Mouse (Mus musculus) adrenal gland, postnatal 14 days (tissue): ENCODE data around the gene Hes3. TPM values are rescaled to one million over a fixed set of nuclear protein-coding genes. Genes with fewer than 3 reads are reported as not detected.

Experiments used
- DNase-seq: peaks from one replicate; pipeline ENCODE4 v3.0.0; 2021; ENCODE audit warnings: mixed read lengths
- total RNA-seq: library from RNA; stranded (reverse); gene quantifications from 2 replicates; pipeline ENCODE4 v1.2.3, GENCODE M21; 2021

The Hes3 gene
- total RNA-seq, 1 experiment from 2014 or later = not detected

DNA sequence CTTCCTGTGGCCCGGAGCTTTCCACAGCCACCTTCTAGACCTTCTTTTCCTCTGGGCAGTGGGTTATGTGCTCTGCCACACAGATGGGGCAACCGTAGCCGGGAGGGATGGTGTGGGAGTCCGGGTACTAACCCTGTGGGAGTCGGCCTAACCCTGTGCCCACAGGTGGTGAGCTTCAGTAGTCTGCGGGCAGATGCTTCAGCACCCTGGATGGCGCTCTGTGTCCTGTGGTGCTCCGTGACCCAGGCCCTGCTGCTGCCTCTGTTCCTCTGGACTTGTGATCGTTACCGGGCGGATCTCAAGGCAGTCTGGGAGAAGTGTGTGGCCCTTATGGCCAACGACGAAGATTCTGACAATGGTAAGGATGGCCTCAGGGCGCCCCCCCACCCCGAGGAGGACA, 9.9 kb downstream of the Hes3 start:
- no peak for DNase-seq

DNA sequence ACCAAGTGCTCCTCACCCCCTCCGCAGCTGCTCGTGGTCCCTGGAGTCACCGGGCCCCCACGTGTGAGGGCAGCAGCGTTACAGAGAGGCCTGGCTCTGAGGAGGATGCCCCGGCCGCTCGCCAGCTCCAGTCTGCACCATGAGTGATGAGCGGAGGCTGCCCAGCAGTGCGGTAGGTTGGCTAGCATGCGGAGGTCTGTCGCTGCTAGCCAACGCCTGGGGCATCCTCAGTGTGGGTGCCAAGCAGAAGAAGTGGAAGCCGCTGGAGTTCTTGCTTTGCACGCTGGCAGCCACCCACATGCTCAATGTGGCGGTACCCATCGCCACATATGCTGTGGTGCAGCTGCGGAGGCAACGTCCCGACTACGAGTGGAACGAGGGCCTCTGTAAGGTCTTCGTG, 12.5 kb downstream of the Hes3 start:
- no peak for DNase-seq

DNA sequence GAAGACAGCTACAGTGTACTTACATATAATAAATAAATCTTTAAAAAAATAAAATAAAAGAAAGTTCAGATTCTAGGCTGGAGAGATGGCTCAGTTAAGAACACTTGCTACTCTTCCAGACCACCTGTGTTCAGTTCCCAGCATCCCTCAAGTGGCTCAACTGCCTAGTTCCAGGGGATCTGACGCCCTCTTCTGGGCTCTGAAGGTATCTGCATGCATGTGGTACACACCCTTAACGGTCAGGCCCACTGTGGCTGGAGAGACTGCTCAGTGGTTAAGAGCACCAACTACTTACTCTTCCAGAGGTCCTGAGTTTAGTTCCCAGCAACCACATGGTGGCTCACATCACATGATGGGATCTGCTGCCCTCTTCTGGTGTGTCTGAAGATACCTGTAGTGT, 13.5 kb downstream of the Hes3 start:
- DNase-seq = no peak

DNA sequence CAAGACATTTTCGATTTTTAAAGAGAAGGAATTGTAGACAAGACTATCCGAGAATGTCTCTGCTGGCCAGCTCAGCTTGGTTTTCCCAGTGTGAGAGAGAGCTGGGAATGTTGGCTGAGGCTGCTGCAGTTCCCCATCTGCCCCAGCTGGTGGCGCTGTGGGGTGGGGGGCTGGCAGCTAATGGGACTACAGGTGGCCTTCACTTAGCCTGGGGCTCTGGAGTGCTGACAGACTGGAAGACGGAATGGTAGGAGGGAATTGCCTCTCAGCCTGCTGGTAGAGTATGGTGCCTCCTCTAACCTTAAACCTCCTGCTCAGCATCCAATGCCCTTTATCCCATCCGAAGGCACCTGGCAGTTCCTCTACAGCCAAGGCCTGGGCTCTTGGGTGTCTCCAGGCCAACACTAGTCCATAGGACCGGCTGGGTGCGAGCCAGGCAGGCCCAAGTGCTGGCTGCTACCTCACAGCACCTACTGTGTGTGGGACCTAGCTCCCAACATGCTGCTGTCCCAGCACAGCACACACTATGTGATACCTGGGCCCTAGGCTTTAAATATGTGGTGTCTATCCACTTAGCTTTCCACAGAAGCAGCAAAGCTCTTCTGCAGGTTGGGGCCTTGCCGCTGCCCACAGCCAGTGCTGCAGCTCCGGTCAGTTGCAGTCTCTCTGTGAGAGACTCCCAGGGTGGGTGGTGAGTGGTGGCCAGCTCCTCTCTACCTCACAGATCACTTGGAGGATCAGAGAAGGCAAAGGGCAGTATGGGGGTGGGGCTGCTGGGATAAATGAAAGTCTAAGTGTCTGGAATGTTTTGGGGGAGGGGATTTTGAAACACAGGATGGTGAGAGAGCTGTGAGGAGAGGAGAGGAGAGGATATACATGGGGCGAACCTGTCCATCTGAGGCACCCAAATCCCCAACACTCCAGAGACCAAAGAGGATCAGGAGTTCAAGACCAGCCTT, 14.8 kb downstream of the Hes3 start:
- peak; percentile 75 for DNase-seq

DNA sequence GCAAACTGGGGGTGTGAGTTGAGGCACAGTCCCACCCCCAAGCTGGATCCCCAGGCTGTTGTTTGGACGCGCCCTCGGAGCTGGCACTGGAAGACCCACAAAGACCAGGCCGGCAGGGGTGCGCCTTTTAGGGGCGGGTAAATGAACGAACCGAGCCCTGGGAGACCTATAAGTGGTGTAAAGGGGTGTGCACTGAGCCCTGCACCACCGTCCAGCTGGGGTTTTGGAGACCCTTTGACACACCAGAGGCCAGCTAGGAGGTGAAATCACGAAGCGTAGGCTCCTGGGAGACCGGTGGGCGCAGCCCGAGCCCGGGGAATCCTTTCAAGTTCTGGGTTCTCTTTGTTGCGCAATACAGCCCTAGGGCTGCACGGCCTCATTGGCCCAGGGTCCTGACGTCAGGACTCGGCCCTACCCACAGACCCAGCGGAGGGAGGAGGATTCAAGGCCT, 16.8 kb downstream of the Hes3 start:
- no peak for DNase-seq

DNA sequence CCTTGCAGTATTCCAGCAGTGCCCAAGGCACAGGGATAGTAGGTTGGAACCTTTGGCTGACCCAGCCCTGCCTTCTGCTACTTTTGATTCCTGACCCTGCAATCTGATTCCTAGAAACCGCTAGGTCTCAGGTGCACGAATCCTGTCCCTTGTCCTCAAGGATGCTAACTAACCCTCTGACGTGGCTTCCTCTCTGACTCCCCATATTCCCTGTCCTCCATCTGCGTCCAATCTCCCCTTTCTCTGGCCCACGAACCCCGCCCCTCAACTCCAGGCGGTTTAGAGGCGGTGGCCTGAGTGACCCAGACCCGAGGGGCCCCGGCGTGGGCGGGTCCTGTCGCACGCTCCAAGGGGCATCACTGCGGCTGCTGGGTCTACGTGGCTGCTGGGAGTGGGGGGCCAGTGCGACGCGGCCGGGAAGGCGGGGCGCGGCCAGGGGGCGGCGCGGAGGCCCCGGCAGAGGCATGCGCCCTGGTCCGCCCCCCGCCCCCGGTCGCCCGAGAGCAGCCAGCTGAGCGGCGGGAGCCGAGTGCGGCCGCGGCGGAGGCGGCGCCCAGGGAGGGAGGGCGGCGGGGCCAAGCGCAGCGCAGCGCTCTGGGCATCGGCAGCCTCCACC, 17.7 kb downstream of the Hes3 start, which contains the start of gene Gpr153:
Gene Gpr153, plus strand, starts transcription at position 612 of the 616 bp plus-strand sequence.
- peak; percentile 57 for DNase-seq

DNA sequence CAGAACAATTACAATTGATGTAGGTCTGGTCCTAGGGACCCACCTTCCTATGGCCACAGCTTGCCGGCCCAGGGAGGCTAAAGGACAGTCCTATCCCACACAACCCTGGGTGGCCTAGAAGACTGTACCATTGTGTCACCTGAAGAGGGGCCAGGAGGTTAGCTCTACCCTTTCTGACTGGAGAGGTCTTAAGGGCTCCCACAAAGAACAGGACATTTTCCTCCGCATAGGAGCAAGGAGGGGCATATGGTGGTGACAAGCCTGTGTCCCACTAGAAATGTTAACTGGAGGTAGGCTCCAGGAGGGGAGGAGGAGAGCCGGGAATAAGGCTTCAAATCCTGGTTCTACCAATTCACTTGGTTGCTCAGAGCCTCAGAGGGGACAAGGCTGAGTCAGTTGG, 18.3 kb downstream of the Hes3 start:
- no peak for DNase-seq

DNA sequence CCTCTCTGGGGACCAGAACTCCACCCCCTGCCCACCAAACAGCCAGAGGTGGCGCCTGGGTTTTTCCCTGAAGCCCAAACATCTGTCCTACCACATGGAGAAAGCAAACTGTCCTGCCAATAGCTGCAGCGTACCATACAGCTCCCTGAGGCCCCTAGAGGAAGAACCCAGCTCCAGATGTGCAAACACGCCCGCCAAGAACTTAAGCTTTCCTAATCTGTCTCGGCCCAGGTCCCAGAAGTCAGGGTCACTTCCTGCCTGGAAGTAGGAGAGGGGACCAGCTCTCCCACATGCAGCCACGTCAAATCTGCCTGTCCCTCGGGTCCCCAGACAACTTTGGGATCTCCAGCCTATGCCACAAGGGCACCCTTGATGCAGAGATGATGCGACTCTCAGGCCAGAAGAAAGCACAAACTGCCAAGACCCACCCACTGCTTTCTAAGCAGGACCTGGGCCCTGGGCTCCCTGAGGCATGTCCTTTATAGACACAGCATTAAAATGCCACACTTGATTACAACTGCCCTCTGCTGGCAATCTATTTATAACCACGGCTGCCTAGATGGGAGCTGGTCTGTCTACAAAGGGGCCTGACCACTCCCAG, 18.9 kb downstream of the Hes3 start:
- DNase-seq = peak; percentile 53

DNA sequence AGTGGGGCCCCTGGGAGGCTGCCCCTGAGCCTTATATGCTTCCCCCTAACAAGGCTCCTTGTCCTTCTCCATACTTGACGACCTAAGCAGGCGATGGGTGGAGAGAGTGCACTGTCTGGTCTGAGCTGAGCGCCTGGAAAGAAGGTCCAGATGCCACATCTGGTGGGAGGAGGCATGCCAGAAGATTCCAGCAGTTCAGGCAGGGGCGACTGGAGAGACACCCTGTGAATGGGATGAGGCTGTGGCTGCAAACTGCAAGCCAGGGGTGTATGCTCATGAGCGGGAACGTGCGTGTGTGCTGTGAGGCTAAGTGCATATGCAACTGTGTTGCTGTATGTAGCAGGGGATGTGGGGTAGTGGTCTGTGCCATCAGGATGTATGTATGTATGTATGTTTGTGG, 19.5 kb downstream of the Hes3 start:
- DNase-seq = no peak

DNA sequence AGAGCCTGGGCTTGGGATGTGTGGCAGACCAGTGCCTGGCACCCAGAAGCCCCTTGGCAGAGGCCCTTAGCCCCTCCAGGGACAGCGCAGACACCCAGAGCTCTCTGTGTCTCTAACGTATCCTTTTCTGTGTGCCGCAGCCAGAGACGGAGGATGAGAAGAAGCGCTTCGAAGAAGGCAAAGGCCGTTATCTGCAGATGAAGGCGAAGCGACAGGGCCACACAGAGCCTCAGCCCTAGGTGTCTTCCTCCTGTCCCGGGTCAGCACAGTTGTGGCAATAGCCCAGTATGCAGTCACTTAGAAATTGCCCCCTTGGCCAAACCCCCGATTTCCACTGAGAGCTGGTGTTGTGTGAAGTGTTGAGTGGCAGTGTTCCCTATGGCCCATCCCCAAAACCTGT, 20.1 kb downstream of the Hes3 start:
- DNase-seq = no peak

DNA sequence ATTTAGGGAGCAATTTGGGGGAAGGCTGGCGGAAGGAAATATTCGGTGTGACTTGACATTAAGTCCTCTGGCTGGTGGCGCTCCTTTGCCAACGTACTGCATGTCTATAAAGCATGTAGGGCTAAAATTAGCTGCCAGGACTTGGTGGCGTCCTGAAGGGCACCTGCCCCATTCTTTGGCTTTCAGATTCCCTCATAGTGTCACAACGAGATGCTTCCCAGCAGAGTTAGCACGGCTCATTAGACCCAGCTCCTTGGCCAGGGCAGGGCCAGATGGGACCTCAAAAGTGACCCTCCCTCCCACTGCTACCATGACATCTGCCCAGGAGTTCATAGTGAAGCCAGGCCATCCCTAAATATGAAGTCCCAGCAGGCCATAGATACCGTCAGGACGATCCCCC, 20.9 kb downstream of the Hes3 start:
- DNase-seq = no peak

DNA sequence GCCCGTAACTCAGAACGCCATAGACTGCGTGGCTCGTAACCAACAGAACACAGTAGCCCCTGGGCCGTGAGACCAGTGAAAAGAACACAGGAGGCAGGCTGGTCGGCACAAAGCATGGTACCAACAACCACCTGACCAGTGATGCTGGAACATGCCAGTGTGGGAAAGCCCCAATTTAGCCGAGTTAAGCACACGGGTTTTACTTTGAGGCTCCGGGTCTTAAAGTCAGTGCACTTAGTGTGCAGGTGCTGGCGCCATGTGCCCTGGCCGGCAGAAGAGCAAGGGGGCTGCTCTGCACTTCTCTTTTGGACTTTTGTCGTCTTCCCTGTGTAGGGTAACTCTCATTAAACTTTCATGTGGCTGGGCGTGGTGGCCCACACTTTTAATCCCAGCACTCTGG, 21.5 kb downstream of the Hes3 start:
- no peak for DNase-seq

DNA sequence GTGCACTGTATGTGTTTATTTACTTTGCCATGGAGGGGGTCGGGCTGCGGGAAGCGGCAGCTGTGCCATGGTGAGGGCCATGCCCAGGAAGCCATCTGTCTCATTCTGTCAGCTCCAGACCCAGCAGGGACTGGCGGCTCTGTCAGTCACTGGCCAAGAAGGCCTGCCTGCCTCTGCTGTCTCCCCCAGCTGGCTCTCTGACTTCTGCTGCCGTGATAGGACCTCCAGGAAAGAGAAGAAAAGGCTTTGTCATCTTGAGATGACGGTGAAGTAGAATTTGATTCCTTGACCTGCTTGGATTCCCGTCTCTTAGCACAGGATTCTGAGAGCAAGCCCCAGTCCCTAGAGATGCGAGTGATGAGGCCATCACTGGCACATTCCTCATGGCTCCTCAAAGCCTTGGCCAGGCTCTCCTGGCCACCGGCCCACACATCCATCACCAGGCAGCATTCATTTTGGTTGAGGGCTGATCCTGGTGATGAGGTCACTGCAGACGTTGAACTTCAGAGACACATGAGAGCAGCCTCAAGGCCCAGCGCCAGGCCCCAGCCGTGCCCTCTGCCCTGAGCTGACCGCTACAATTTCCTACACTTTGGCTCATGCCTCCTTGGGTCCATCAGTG, 23.6 kb downstream of the Hes3 start:
- DNase-seq = peak; percentile 83

DNA sequence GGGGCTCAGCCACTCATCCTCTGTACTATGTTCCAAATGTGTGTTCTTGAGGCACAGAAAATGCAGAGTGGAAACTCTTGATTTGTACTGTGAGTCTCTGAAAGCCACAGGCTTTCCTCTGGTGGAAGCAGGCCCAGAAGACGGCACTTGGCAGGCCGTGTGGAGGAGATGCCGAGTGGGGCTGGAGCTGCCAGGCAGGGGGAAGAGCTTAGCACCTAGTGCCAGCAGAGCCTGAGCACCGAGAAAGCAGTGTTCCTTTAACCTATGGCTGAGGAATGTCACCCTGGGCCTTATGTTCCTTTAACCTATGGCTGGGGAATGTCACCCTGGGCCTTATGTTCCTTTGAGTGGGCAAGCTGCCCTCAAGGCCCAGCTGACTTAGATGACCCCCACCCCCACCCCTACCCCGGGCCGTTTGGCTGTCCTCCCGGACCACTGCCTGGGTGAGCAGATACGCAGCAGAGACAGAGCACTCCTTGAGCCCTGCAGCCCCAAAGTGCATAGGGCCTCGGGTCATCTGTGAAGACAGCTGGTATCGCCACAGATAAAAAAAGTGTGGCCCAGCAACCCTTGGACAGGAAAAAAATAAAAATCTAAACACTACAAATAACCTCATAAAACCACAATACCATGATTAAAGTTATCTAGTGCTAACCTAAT, 25.1 kb downstream of the Hes3 start:
- peak; percentile 57 for DNase-seq

DNA sequence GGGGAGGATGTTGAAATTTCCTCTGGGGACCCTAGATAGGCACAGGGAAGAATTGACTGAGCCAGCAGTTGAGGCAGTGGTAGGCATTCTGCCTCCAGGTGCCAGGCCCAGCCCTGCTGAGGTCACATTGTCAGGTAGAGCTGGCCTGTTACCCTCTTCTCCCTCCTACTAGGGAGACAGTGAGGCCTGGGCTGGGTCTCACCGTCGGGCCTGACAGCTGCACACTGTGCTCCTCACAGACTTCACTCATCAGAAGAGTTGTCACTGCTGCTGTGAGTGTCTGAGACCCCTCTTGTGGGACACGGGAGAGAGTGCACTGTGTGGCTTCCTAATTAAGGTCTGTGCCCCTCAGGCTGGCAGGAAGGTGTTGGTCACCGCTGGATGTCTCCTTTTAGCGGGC, 25.7 kb downstream of the Hes3 start:
- no peak for DNase-seq

DNA sequence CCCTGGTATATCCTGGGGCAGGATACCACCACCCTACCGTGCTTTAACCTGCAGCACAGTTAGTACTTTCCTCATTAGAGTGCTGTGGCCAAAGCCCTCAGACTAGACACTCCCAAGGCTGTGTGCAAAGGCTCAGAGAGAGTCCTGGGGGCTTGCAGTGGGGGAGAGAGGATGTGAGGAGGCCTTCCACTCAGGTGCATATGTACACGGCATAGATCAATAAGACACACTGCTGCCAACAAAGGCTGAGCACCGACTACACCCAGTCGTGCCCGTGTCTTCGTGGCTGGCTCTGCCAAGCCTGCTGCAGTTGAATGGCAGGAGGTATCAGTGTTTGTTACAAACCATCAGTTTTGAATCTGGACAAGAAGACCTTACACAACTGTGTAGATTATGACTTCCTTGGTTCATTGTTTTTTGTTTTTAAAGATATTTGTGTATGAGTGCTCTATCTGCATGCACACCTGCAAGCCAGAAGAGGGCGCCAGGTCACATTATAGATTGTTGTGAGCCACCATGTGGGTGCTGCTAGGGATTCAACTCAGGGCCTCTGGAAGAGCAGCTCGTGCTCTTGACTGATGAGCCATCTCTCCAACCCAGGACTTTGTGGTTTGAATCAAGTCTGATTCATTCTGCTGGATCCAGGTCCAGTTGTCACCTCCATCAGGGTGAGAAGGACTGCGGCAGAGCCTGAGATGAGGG, 26.4 kb downstream of the Hes3 start:
- DNase-seq = no peak

DNA sequence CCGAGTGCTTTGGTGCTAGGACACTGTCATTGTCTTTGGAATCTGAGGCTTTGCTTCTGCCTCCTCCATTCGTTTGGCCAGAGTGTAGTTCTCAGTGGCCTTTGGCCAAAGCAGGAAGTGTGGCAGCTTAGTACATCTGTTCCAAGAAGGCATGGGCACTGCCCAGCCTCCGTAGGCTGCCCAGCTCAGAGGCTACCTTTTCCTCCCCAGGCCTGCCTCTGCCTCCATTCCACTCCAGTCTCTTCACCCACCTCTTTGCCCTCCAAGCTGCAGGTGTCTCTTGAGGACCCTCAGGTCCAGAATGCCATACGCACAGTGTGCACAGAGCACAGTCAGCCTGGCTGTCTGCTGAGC, 27.3 kb downstream of the Hes3 start:
- DNase-seq = no peak

DNA sequence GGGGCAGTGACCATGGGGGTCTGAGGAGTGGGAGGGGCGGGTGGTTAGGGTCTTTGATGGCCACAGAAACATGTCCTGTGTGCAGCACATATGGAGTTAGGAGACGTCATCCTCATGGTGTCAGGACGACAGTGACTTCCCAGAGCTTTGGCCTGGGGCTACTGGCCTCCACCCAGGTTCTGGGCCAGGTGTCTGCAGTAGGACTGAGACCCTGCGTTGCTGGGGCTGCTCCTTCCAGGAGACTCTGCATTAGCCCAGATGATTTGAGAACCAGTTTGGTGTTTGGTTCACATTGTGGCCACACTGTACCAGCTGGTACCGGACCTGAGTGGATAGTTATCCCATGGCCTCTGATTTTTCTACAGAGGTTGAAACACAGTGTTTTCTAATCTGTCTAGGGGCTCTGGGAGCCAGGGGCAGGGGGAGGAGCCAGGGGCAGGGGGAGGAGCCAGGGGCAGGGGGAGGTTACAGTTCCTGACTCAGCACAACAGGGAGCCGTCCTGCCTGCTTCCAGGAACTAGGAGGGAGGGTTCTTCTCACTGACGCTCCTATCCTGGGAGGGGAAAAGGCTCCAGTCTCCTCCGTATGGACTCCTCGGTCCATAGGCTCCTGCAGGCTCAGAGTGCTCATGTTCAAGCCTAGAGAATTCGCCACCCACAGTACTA, 27.8 kb downstream of the Hes3 start:
- DNase-seq = peak; percentile 58

DNA sequence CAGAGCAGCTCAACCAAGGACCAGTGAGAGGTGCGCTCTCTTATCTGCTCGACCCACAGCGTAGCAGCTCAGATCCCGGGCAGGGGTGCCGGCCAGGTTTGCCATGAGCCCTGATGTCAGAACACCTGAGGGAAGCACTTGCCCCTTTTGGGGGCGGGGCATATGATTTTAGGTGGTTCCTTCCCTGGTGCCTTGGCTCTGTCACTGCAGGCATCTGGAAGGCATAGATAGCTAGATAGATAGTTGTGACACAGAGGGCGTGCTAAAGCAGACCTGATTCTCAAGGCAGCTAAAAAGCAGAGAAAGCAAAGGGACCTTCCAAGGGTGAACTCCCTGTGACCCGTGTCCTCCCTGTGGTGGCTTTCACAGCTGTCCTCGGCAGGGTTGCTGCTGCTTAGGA, 28.4 kb downstream of the Hes3 start:
- no peak for DNase-seq

DNA sequence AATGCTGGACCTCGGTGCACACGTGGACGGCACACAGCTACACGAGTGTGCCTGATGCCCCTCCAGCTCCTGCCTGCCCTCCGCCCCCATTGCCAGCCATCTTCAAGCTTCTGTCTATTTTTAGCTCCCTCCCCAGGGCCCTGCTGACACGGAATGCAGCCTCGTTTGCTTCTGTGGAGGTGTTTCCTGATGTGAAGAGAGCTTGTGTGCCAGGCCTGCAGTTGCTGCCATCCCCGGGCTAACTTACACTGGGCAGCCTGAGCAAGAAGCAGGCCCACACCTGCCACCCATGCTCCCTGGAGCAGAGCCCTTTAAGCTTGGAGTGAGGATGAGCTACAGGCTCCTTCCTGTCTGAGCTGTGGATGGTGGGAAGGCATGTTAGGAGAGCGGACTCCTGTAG, 29.3 kb downstream of the Hes3 start:
- no peak for DNase-seq

DNA sequence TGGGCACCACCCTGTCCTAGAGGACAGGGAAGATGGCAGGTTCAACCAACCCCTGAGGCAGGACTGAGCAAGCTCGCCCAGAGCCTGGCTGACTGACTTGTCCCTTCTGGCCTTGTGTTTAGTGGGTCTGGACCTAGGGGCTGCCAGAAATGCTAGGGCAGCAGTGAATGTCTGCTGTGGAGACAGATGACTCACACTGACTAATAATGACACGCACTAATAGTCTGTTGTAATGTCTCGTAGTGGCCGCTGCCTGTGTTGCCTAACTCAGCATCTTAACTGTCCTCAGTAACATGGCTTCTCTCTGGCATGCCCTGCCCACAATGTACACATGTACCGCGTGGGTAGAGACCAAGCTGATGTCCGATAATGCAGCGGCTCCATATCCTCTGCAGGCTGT, 31.0 kb downstream of the Hes3 start:
- DNase-seq = peak; percentile 44
